Mouse (Mus musculus) thymus, adult 2 months (tissue): ENCODE data around the gene Col4a2. TPM values are rescaled to one million over a fixed set of nuclear protein-coding genes. Genes with fewer than 3 reads are reported as not detected.
A peak's percentile ranks its signal among the peaks of the same experiment; 100 is the strongest.

Source experiments
- DNase-seq: peaks from one replicate; pipeline ENCODE4 v3.0.0; 2021
- H3K27ac ChIP-seq: fragments of 200-500 bp; 2 replicates; pipeline ENCODE4 v1.5.1; 2012; ENCODE audit warnings: low read length, control low read depth; ENCODE audit not compliant: control insufficient read depth, insufficient read depth
- H3K27me3 ChIP-seq: fragments of 200-500 bp; 2 replicates; pipeline ENCODE4 v1.6.1; 2012; ENCODE audit warnings: mild to moderate bottlenecking, low read length, moderate library complexity, mixed read lengths; ENCODE audit not compliant: control insufficient read depth, insufficient read depth
- H3K36me3 ChIP-seq: fragments of 200-500 bp; 2 replicates; pipeline ENCODE4 v1.6.1; 2012; ENCODE audit warnings: mild to moderate bottlenecking, low read length, moderate library complexity; ENCODE audit not compliant: control insufficient read depth, insufficient read depth
- H3K4me1 ChIP-seq: fragments of 200-500 bp; replicated peaks from 2 replicates; pipeline ENCODE4 v1.6.1; 2012; ENCODE audit warnings: low read length; ENCODE audit not compliant: control insufficient read depth, insufficient read depth
- H3K4me3 ChIP-seq: fragments of 200-500 bp; 2 replicates; pipeline ENCODE4 v1.5.1; 2012; ENCODE audit warnings: mild to moderate bottlenecking, low read length, control low read depth, moderate library complexity; ENCODE audit not compliant: control insufficient read depth, insufficient read depth
- CTCF ChIP-seq: fragments of 200-500 bp; IDR thresholded peaks from 2 replicates; pipeline ENCODE4 v1.5.1; 2012; ENCODE audit warnings: mild to moderate bottlenecking, control low read depth, low read length, moderate library complexity, borderline replicate concordance; ENCODE audit not compliant: control insufficient read depth, poor library complexity, insufficient read depth; ENCODE audit errors: extremely low read depth
- POLR2A ChIP-seq: fragments of 200-500 bp; IDR thresholded peaks from 2 replicates; pipeline ENCODE4 v1.6.1; 2012; ENCODE audit warnings: mild to moderate bottlenecking, low read length, control low read depth, moderate library complexity; ENCODE audit not compliant: control insufficient read depth, poor library complexity, insufficient read depth; ENCODE audit errors: extremely low read depth
- WGBS: fragments of 180-500 bp; shearing (Covaris S2); methylation state at CpG from one replicate; pipeline ENCODE4 v1.1.7; 2018; 5-methylcytosine and 5-hydroxymethylcytosine counted together
- polyA plus RNA-seq: library from polyadenylated mRNA; depleted of rRNA; stranded (reverse); fragments of >200 nt; gene quantifications from 2 replicates; pipeline ENCODE4 v1.2.3, GENCODE M21; 2012

Col4a2 gene
- polyA plus RNA-seq, 1 experiment: 25.7 TPM

GRCm38 (mm10) chr8:11473072-11473471 is 160.5 kb downstream of the Col4a2 start:
- Histone ChIP-seq H3K36me3 (no peaks in the 10 kb centered on the region), H3K4me3 (no peak overlapping the region), H3K4me1 (peaks cover 18% of the 10 kb centered on the region), H3K27ac (no peak overlapping the region), H3K27me3 (peaks cover 17% of the 10 kb centered on the region)
- DNase-seq: no peak
- 75% methylated on average over 4 of the region's 4 CpGs for WGBS
- TF ChIP-seq POLR2A (no peak), CTCF (no peak)

DNA sequence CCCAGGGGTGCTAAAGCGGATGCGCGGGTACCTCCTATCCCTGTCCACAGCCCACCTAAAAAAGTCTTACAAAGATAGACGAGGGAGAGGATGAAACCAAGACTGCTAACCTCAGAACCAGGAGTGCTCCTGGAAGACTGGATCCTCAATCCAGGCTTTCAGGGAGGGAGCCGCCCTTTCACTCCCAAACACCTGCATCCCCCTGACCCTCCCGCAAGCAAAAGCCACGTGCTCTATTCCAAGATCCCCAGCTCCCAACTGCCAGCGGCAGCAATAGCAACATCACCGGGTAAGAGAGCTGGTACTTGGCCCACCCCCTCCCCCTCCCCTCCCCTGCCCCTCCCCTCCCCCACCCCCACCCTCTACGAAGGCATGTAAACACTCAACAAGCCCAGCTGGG is 162.8 kb downstream of the Col4a2 start:
- TF ChIP-seq CTCF: no peak
- no peak for TF ChIP-seq POLR2A
- peaks cover 22% of the 10 kb centered on the region for H3K4me1 ChIP-seq
- 52% methylated on average over 10 of the region's 10 CpGs for WGBS
- DNase-seq: no peak
- H3K27ac ChIP-seq: no peak overlapping the region
- H3K4me3 ChIP-seq: no peak overlapping the region
- peaks cover 25% of the 10 kb centered on the region for H3K27me3 ChIP-seq
- no peaks in the 10 kb centered on the region for H3K36me3 ChIP-seq

DNA sequence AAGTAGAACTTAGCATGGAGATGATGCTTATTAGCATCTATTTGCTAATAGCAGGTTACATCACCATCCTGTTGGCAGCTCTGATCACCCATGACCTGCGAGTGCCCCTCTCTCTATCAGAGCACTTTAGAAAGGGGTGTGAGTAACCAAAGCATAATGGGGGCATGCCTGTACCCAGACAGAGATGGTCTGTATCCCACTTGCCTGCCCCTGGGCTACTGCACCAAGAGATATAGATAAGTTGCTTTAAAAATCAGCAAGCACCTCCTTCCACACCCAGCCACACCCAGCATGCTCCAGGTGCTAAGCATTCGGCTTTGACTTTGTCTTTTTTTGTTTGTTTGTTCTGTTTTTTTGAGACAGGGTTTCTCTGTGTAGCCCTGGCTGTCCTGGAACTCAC is 163.3 kb downstream of the Col4a2 start:
- TF ChIP-seq POLR2A (no peak), CTCF (no peak)
- Histone ChIP-seq H3K27ac (no peak overlapping the region), H3K4me3 (no peak overlapping the region), H3K4me1 (peaks cover 22% of the 10 kb centered on the region), H3K36me3 (no peaks in the 10 kb centered on the region), H3K27me3 (peaks cover 25% of the 10 kb centered on the region)
- 60% methylated on average over 2 of the region's 2 CpGs for WGBS
- no peak for DNase-seq

GRCm38 (mm10) chr8:11476338-11477177 is 164.0 kb downstream of the Col4a2 start:
- WGBS: 34% methylated on average over 24 of the region's 24 CpGs
- no peaks in the 10 kb centered on the region for H3K36me3 ChIP-seq
- H3K27ac ChIP-seq: no peak overlapping the region
- no peak overlapping the region for H3K4me3 ChIP-seq
- DNase-seq: no peak
- H3K27me3 ChIP-seq: peaks cover 25% of the 10 kb centered on the region
- peaks cover 22% of the 10 kb centered on the region for H3K4me1 ChIP-seq
- no peak for TF ChIP-seq POLR2A
- TF ChIP-seq CTCF: no peak

- DNase-seq: no peak
- Histone ChIP-seq H3K4me3 (no peak overlapping the region), H3K4me1 (peaks cover 22% of the 10 kb centered on the region), H3K27me3 (peaks cover 25% of the 10 kb centered on the region), H3K27ac (no peak overlapping the region), H3K36me3 (no peaks in the 10 kb centered on the region)
- WGBS: 13% methylated on average over 9 of the region's 9 CpGs
- no peak for TF ChIP-seq CTCF
- no peak for TF ChIP-seq POLR2A
These were observed 164.6 kb downstream of the Col4a2 start for GRCm38 (mm10) chr8:11477178-11477553.

- Histone ChIP-seq H3K4me3 (peak within 1 kb of the TSS; percentile 55), H3K27ac (no peak within 1 kb of the TSS), H3K4me1 (peaks cover 22% of the 10 kb centered on the region), H3K36me3 (no peaks in the 10 kb centered on the region), H3K27me3 (peaks cover 25% of the 10 kb centered on the region)
- TF ChIP-seq CTCF: no peak
- no peak for TF ChIP-seq POLR2A
- DNase-seq: peak; percentile 43
- 1% methylated on average over 69 of the region's 69 CpGs for WGBS
These were observed 165.5 kb downstream of the Col4a2 start, which contains the start of gene Rab20 for GRCm38 (mm10) chr8:11477811-11478761. TSS of gene Rab20 (minus strand) at chr8:11478710.
